Mouse (Mus musculus) olfactory bulb, adult 2 months (tissue): ENCODE measurements around the gene Ddi2. TPM values are rescaled to one million over a fixed set of nuclear protein-coding genes. Genes with fewer than 3 reads are reported as not detected.
"Not testable (repeated sequence)": the region's sequence is repeated elsewhere in the genome, so short reads cannot be mapped to it uniquely, and the experiment has no call there.

ENCODE experiments used
- H3K27ac ChIP-seq: fragments of 200-500 bp; 2 replicates; pipeline ENCODE4 v1.5.1; 2012; ENCODE audit warnings: low read depth, low read length; ENCODE audit not compliant: insufficient read depth
- H3K4me1 ChIP-seq: fragments of 200-500 bp; 2 replicates; pipeline ENCODE4 v1.6.1; 2012; ENCODE audit warnings: low read length; ENCODE audit not compliant: control insufficient read depth, insufficient read depth
- H3K4me3 ChIP-seq: fragments of 200-500 bp; 2 replicates; pipeline ENCODE4 v1.5.1; 2012; ENCODE audit warnings: mild to moderate bottlenecking, low read depth, low read length, moderate library complexity; ENCODE audit not compliant: insufficient read depth
- CTCF ChIP-seq: fragments of 200-500 bp; IDR thresholded peaks from 2 replicates; pipeline ENCODE4 v1.5.1; 2012; ENCODE audit warnings: low read depth, mild to moderate bottlenecking, low read length, moderate library complexity; ENCODE audit not compliant: insufficient read depth
- POLR2A ChIP-seq: fragments of 200-500 bp; IDR thresholded peaks from 2 replicates; pipeline ENCODE4 v1.6.1; 2012; ENCODE audit warnings: mild to moderate bottlenecking, low read depth, low read length, moderate library complexity; ENCODE audit not compliant: insufficient read depth
- WGBS: fragments of 180-500 bp; shearing (Covaris S2); methylation state at CpG from one replicate; pipeline ENCODE4 v1.1.7; 2018; 5-methylcytosine and 5-hydroxymethylcytosine counted together
- polyA plus RNA-seq: library from polyadenylated mRNA; stranded (reverse); fragments of >200 nt; gene quantifications from 2 replicates; pipeline ENCODE4 v1.2.4, GENCODE M21; 2012; ENCODE audit warnings: low replicate concordance; ENCODE audit not compliant: missing spikeins, insufficient read depth, insufficient read length

Gene Ddi2
- polyA plus RNA-seq = 31.7 TPM in 1 of 2 replicates, not detected in the other

- H3K27ac ChIP-seq = peak within 1 kb of the TSS; percentile 73
- no peak for TF ChIP-seq CTCF
- TF ChIP-seq POLR2A = peak; percentile 63; the same call in 1 of the 2 replicates
- H3K4me1 ChIP-seq = peaks cover 6% of the 10 kb centered on the region; the same call in 1 of the 2 replicates
- under 1% methylated on average over 103 of the region's 105 CpGs for WGBS
- H3K4me3 ChIP-seq = peak within 1 kb of the TSS; percentile 72
Measured at GRCm38 (mm10) chr4:141722731-141723672, at the start of gene Ddi2. Gene Ddi2, minus strand, starts transcription at chr4:141723419.

- H3K4me3 ChIP-seq, H3K4me1 ChIP-seq, H3K27ac ChIP-seq: not testable (repeated sequence)
- WGBS = 87% methylated on average over 4 of the region's 4 CpGs
Measured at GRCm38 (mm10) chr4:141773019-141773418, 49.8 kb upstream of the Ddi2 start.

- TF ChIP-seq POLR2A (no peak), CTCF (no peak)
- peaks cover 11% of the 10 kb centered on the region for H3K4me1 ChIP-seq
- no peak overlapping the region for H3K4me3 ChIP-seq
- H3K27ac ChIP-seq = no peak overlapping the region
- 93% methylated on average over 8 of the region's 8 CpGs for WGBS
Measured at GRCm38 (mm10) chr4:141771823-141772222, 48.6 kb upstream of the Ddi2 start.

- Histone ChIP-seq H3K4me1 (peaks cover 17% of the 10 kb centered on the region), H3K4me3 (no peak overlapping the region), H3K27ac (no peak overlapping the region)
- no peak for TF ChIP-seq POLR2A
- TF ChIP-seq CTCF = no peak
- WGBS = 70% methylated on average over 8 of the region's 8 CpGs
Measured at GRCm38 (mm10) chr4:141769501-141770160, 46.4 kb upstream of the Ddi2 start.

GRCm38 (mm10) chr4:141767353-141768036 lies 44.3 kb upstream of the Ddi2 start:
- WGBS = 66% methylated on average over 19 of the region's 19 CpGs
- TF ChIP-seq POLR2A (no peak), CTCF (no peak)
- Histone ChIP-seq H3K4me1 (peaks cover 17% of the 10 kb centered on the region), H3K27ac (peak overlapping the region; percentile 4; the same call in 1 of the 2 replicates), H3K4me3 (no peak overlapping the region)

- Histone ChIP-seq H3K4me1 (peaks cover 17% of the 10 kb centered on the region), H3K27ac (no peak overlapping the region)
- TF ChIP-seq CTCF (no peak), POLR2A (no peak)
Measured at GRCm38 (mm10) chr4:141766668-141767352, 43.6 kb upstream of the Ddi2 start.

GRCm38 (mm10) chr4:141766316-141766667 lies 43.1 kb upstream of the Ddi2 start:
- 34% methylated on average over 8 of the region's 8 CpGs for WGBS
- TF ChIP-seq CTCF = no peak
- no peak for TF ChIP-seq POLR2A
- no peak overlapping the region for H3K27ac ChIP-seq

More at GRCm38 (mm10) chr4:141766668-141767352, 43.6 kb upstream of the Ddi2 start:
- 24% methylated on average over 19 of the region's 19 CpGs for WGBS
- no peak overlapping the region for H3K4me3 ChIP-seq

GRCm38 (mm10) chr4:141765008-141765407 lies 41.8 kb upstream of the Ddi2 start:
- no peak overlapping the region for H3K4me3 ChIP-seq
- WGBS = 88% methylated on average over 3 of the region's 3 CpGs
- TF ChIP-seq CTCF (no peak), POLR2A (no peak)
- no peak overlapping the region for H3K27ac ChIP-seq
- peaks cover 17% of the 10 kb centered on the region for H3K4me1 ChIP-seq

More at GRCm38 (mm10) chr4:141766316-141766667, 43.1 kb upstream of the Ddi2 start:
- peaks cover 17% of the 10 kb centered on the region for H3K4me1 ChIP-seq
- no peak overlapping the region for H3K4me3 ChIP-seq
